Mouse (Mus musculus) MEL (cell line): ENCODE measurements around the gene Bet1l. TPM values are rescaled to one million over a fixed set of nuclear protein-coding genes. Genes with fewer than 3 reads are reported as not detected.

ENCODE experiments used
- DNase-seq: peaks from one replicate; pipeline ENCODE4 v3.0.0; 2011; ENCODE audit warnings: low read depth, low spot score
- H3K27ac ChIP-seq: 2 replicates; pipeline ENCODE4 v1.5.1; 2012; ENCODE audit warnings: low read depth, mild to moderate bottlenecking, control low read depth, low read length, moderate library complexity; ENCODE audit not compliant: control insufficient read depth
- H3K27me3 ChIP-seq, 2 experiments: fragments of 150-350 bp in 1 of 2; sonication (generic) in 1 of 2; 2 replicates each; pipeline ENCODE4 v1.6.1; 2012; ENCODE audit warnings: low read length in 2 of 2, mild to moderate bottlenecking in 2 of 2, improper control_type of control experiment in 1 of 2, moderate library complexity in 1 of 2; ENCODE audit not compliant: insufficient read depth in 2 of 2, control insufficient read depth in 1 of 2
- H3K36me3 ChIP-seq, 2 experiments: 2 replicates each; pipeline ENCODE4 v1.6.1; 2012 to 2014; ENCODE audit warnings: low read length in 2 of 2, improper control_type of control experiment in 1 of 2, inconsistent platforms in 1 of 2, mild to moderate bottlenecking in 1 of 2; ENCODE audit not compliant: insufficient read depth in 2 of 2, control insufficient read depth in 1 of 2
- H3K4me1 ChIP-seq, 2 experiments: fragments of 150-350 bp in 1 of 2; sonication (generic) in 1 of 2; 2 replicates each; pipeline ENCODE4 v1.6.1; 2012; ENCODE audit warnings: low read length in 2 of 2, improper control_type of control experiment in 1 of 2, mild to moderate bottlenecking in 1 of 2; ENCODE audit not compliant: insufficient read depth in 2 of 2, control insufficient read depth in 1 of 2
- H3K4me3 ChIP-seq, 2 experiments: fragments of 150-350 bp in 1 of 2; sonication (generic) in 1 of 2; 2 replicates each; pipeline ENCODE4 v1.5.1; 2012; ENCODE audit warnings: low read depth in 2 of 2, low read length in 2 of 2, mild to moderate bottlenecking in 2 of 2, moderate library complexity in 2 of 2, control low read depth in 1 of 2, improper control_type of control experiment in 1 of 2; ENCODE audit not compliant: control insufficient read depth in 1 of 2, insufficient read depth in 1 of 2
- H3K79me2 ChIP-seq: 2 replicates; pipeline ENCODE4 v1.6.1; 2012; ENCODE audit warnings: mild to moderate bottlenecking, low read length, moderate library complexity; ENCODE audit not compliant: control insufficient read depth, poor library complexity, insufficient read depth
- H3K9ac ChIP-seq: 2 replicates; pipeline ENCODE4 v1.6.1; 2012; ENCODE audit warnings: low read depth, mild to moderate bottlenecking, control low read depth, low read length, moderate library complexity; ENCODE audit not compliant: control insufficient read depth, poor library complexity, severe bottlenecking
- H3K9me3 ChIP-seq: fragments of 150-350 bp; sonication (generic); replicated peaks from 2 replicates; pipeline ENCODE4 v1.6.1; 2012; ENCODE audit warnings: mild to moderate bottlenecking, low read length, improper control_type of control experiment, moderate library complexity; ENCODE audit not compliant: insufficient read depth
- BHLHE40 ChIP-seq: IDR thresholded peaks from 2 replicates; pipeline ENCODE4 v1.6.1; 2012; ENCODE audit warnings: low read depth, mild to moderate bottlenecking, inconsistent platforms, low read length, improper control_type of control experiment, borderline replicate concordance
- CTCF ChIP-seq, 3 experiments: IDR thresholded peaks in 2 of 3; conservative IDR thresholded peaks in 1 of 3; 2 replicates each; pipeline ENCODE4 v1.5.1; 2011 to 2012; ENCODE audit warnings: low read length in 3 of 3, low read depth in 2 of 3, mild to moderate bottlenecking in 2 of 3, improper control_type of control experiment in 1 of 3, inconsistent platforms in 1 of 3, mixed read lengths in 1 of 3, moderate library complexity in 1 of 3; ENCODE audit not compliant: control insufficient read depth in 1 of 3, insufficient read depth in 1 of 3, poor library complexity in 1 of 3, severe bottlenecking in 1 of 3
- EP300 ChIP-seq, 2 experiments: IDR thresholded peaks; 2 replicates each; pipeline ENCODE4 v1.6.1; 2011; ENCODE audit warnings: improper control_type of control experiment in 2 of 2, low read length in 2 of 2, low read depth in 1 of 2, mild to moderate bottlenecking in 1 of 2
- ETS1 ChIP-seq: IDR thresholded peaks from 2 replicates; pipeline ENCODE4 v1.6.1; 2012; ENCODE audit warnings: low read depth, mild to moderate bottlenecking, inconsistent platforms, low read length, improper control_type of control experiment, moderate library complexity
- GATA1 ChIP-seq: IDR thresholded peaks from 2 replicates; pipeline ENCODE4 v1.6.1; 2011; ENCODE audit warnings: low read depth, low read length, improper control_type of control experiment
- HCFC1 ChIP-seq: IDR thresholded peaks from 2 replicates; pipeline ENCODE4 v1.6.1; 2012; ENCODE audit warnings: low read depth, mild to moderate bottlenecking, inconsistent platforms, low read length, improper control_type of control experiment, moderate library complexity
- JUND ChIP-seq: IDR thresholded peaks from 2 replicates; pipeline ENCODE4 v1.6.1; 2011; ENCODE audit warnings: low read depth, mild to moderate bottlenecking, improper control_type of control experiment, low read length
- MAFK ChIP-seq: IDR thresholded peaks from 2 replicates; pipeline ENCODE4 v1.6.1; 2011; ENCODE audit warnings: low read depth, mild to moderate bottlenecking, low read length, improper control_type of control experiment, borderline replicate concordance
- MXI1 ChIP-seq: IDR thresholded peaks from 2 replicates; pipeline ENCODE4 v1.6.1; 2011; ENCODE audit warnings: mild to moderate bottlenecking, low read depth, low read length, improper control_type of control experiment
- MYB ChIP-seq: IDR thresholded peaks from 2 replicates; pipeline ENCODE4 v1.6.1; 2011; ENCODE audit warnings: mild to moderate bottlenecking, low read depth, low read length, improper control_type of control experiment
- NRF1 ChIP-seq: IDR thresholded peaks from 2 replicates; pipeline ENCODE4 v1.6.1; 2014; ENCODE audit warnings: low read depth, mild to moderate bottlenecking, inconsistent platforms, low read length, improper control_type of control experiment, moderate library complexity; ENCODE audit not compliant: poor library complexity, insufficient read depth, severe bottlenecking
- POLR2A ChIP-seq, 2 experiments: IDR thresholded peaks; 2 replicates each; pipeline ENCODE4 v1.6.1; 2011 to 2012; ENCODE audit warnings: low read length in 2 of 2, mild to moderate bottlenecking in 2 of 2, control low read depth in 1 of 2, improper control_type of control experiment in 1 of 2, low read depth in 1 of 2, moderate library complexity in 1 of 2; ENCODE audit not compliant: control insufficient read depth in 1 of 2, insufficient read depth in 1 of 2, poor library complexity in 1 of 2
- POLR2AphosphoS5 ChIP-seq: IDR thresholded peaks from 2 replicates; pipeline ENCODE4 v1.6.1; 2012; ENCODE audit warnings: low read depth, borderline replicate concordance, mild to moderate bottlenecking, inconsistent platforms, low read length, moderate library complexity, mixed read lengths
- RAD21 ChIP-seq: IDR thresholded peaks from 2 replicates; pipeline ENCODE4 v1.6.1; 2011; ENCODE audit warnings: mild to moderate bottlenecking, low read depth, low read length, improper control_type of control experiment
- SIN3A ChIP-seq: IDR thresholded peaks from 2 replicates; pipeline ENCODE4 v1.6.1; 2012; ENCODE audit warnings: low read length, improper control_type of control experiment, inconsistent platforms
- SMC3 ChIP-seq: IDR thresholded peaks from 2 replicates; pipeline ENCODE4 v1.6.1; 2011; ENCODE audit warnings: low read depth, low read length, improper control_type of control experiment
- TCF12 ChIP-seq: IDR thresholded peaks from 2 replicates; pipeline ENCODE4 v1.6.1; 2014; ENCODE audit warnings: low read depth, mild to moderate bottlenecking, inconsistent platforms, low read length, improper control_type of control experiment, moderate library complexity
- ZC3H11A ChIP-seq: IDR thresholded peaks from 2 replicates; pipeline ENCODE4 v1.6.1; 2012; ENCODE audit warnings: low read depth, mild to moderate bottlenecking, inconsistent platforms, low read length, improper control_type of control experiment
- ZNF384 ChIP-seq: IDR thresholded peaks from 2 replicates; pipeline ENCODE4 v1.6.1; 2012; ENCODE audit warnings: low read depth, mild to moderate bottlenecking, inconsistent platforms, low read length, improper control_type of control experiment
- polyA plus RNA-seq, 2 experiments: library from polyadenylated mRNA; stranded (reverse) in 1 of 2; unstranded in 1 of 2; fragments of >175 nt in 1 of 2; fragments of >200 nt in 1 of 2; gene quantifications; 2 replicates each; pipeline versions ENCODE4 v1.2.1 to v1.2.4; 2012; ENCODE audit warnings: low replicate concordance in 2 of 2, low read depth in 1 of 2; ENCODE audit not compliant: insufficient read length in 2 of 2, insufficient read depth in 1 of 2, missing spikeins in 1 of 2
- total RNA-seq: library from RNA; depleted of rRNA; stranded (reverse); fragments of 300-350 nt; gene quantifications from 2 replicates; pipeline ENCODE4 v1.2.3, GENCODE M21; 2012

The Bet1l gene
- total and polyA plus RNA-seq, 3 experiments, result 16.0 to 26.2 TPM; not detected in 1

GRCm38 (mm10) chr7:140845683-140846082 is 11.7 kb downstream of the Bet1l start:
- Histone ChIP-seq H3K4me3 (no peak overlapping the region), H3K4me1 (no peaks in the 10 kb centered on the region), H3K79me2 (no peaks in the 10 kb centered on the region), H3K36me3 (no peaks in the 10 kb centered on the region), H3K27ac (no peak overlapping the region), H3K9me3 (no peaks in the 10 kb centered on the region), H3K9ac (no peak overlapping the region), H3K27me3 (no peaks in the 10 kb centered on the region; a peak in 1 of 4 replicates)
- TF ChIP-seq TCF12, result no peak
- no peak for TF ChIP-seq RAD21
- TF ChIP-seq HCFC1, result no peak
- no peak for TF ChIP-seq MAFK
- TF ChIP-seq CTCF (IDR thresholded peaks at IDR 0.05 in 2 of 3, conservative IDR thresholded peaks at IDR 0.05 in 1 of 3; ENCODE audit: control insufficient read depth in 1 of 3, insufficient read depth in 1 of 3, low read depth in 2 of 3, low read length in 3 of 3, poor library complexity in 1 of 3, severe bottlenecking in 1 of 3), result peak; percentile 8 to 29 (median 29); a peak in 3 of 6 replicates
- TF ChIP-seq ETS1, result no peak
- no peak for DNase-seq

- no peak for TF ChIP-seq TCF12
- no peak for TF ChIP-seq MYB
- TF ChIP-seq GATA1, result no peak
- TF ChIP-seq RAD21, result peak; percentile 97
- no peak for TF ChIP-seq ZNF384
- peak; percentile 97 for TF ChIP-seq ZC3H11A
- no peak for TF ChIP-seq MXI1
- TF ChIP-seq SIN3A, result peak; percentile 35; the same call in 1 of the 2 replicates
- TF ChIP-seq NRF1, result no peak
- 0 out of 2 replicates have a peak, but pooled peaks have one; percentile 13 for TF ChIP-seq BHLHE40
- no peak for TF ChIP-seq POLR2AphosphoS5
- TF ChIP-seq POLR2A (IDR thresholded peaks at IDR 0.05; ENCODE audit: control insufficient read depth in 1 of 2, insufficient read depth in 1 of 2, low read depth in 1 of 2, low read length in 2 of 2, poor library complexity in 1 of 2), result no peak
- TF ChIP-seq CTCF (IDR thresholded peaks at IDR 0.05 in 2 of 3, conservative IDR thresholded peaks at IDR 0.05 in 1 of 3; ENCODE audit: control insufficient read depth in 1 of 3, insufficient read depth in 1 of 3, low read depth in 2 of 3, low read length in 3 of 3, poor library complexity in 1 of 3, severe bottlenecking in 1 of 3), result peak; percentile 67 to 97 (median 94)
- no peak for TF ChIP-seq EP300 (IDR thresholded peaks at IDR 0.05; ENCODE audit: low read depth in 1 of 2, low read length in 2 of 2)
- peak; percentile 98 for TF ChIP-seq SMC3
- TF ChIP-seq JUND, result no peak
- Histone ChIP-seq H3K79me2 (no peaks in the 10 kb centered on the region), H3K9me3 (no peaks in the 10 kb centered on the region), H3K4me3 (no peak within 1 kb of the TSS), H3K27me3 (no peaks in the 10 kb centered on the region; a peak in 1 of 4 replicates), H3K4me1 (no peaks in the 10 kb centered on the region), H3K27ac (no peak within 1 kb of the TSS), H3K9ac (no peak within 1 kb of the TSS), H3K36me3 (no peaks in the 10 kb centered on the region)
- peak; percentile 86 for DNase-seq
These were observed 12.3 kb downstream of the Bet1l start, which contains the start of gene Scgb1c1 for GRCm38 (mm10) chr7:140844905-140845665. Scgb1c1 (plus strand) TSS chr7:140845547.
